Mouse (Mus musculus) kidney, postnatal 14 days (tissue): ENCODE data around the gene Chtop.

ENCODE experiments used
- DNase-seq: peaks from one replicate; pipeline ENCODE4 v3.0.0; 2022; ENCODE audit warnings: mixed read lengths

The Chtop gene

GRCm38 (mm10) chr3:90509747-90510123 is 437 bp upstream of the Chtop start:
- DNase-seq, result no peak

GRCm38 (mm10) chr3:90508287-90508949 is 880 bp downstream of the Chtop start:
- no peak for DNase-seq

GRCm38 (mm10) chr3:90506362-90506761 is 2.9 kb downstream of the Chtop start:
- no peak for DNase-seq

- DNase-seq, result no peak
These were observed 4.1 kb downstream of the Chtop start for GRCm38 (mm10) chr3:90505216-90505615.

GRCm38 (mm10) chr3:90503444-90503843 is 5.9 kb downstream of the Chtop start:
- no peak for DNase-seq

- DNase-seq, result no peak
These were observed 11.7 kb downstream of the Chtop start for GRCm38 (mm10) chr3:90497597-90497996.

- DNase-seq, result no peak
These were observed 13.3 kb downstream of the Chtop start for GRCm38 (mm10) chr3:90495850-90496525.

- no peak for DNase-seq
These were observed 15.3 kb downstream of the Chtop start for GRCm38 (mm10) chr3:90493831-90494540.

GRCm38 (mm10) chr3:90491350-90491749 is 17.9 kb downstream of the Chtop start:
- DNase-seq, result peak; percentile 56

GRCm38 (mm10) chr3:90490696-90491256 is 18.5 kb downstream of the Chtop start, which contains the start of gene Snapin:
TSS of gene Snapin (minus strand) at chr3:90491033.
- DNase-seq, result peak; percentile 97

GRCm38 (mm10) chr3:90488576-90488975 is 20.7 kb downstream of the Chtop start:
- no peak for DNase-seq

GRCm38 (mm10) chr3:90486998-90487397 is 22.3 kb downstream of the Chtop start:
- no peak for DNase-seq

- peak; percentile 97 for DNase-seq
These were observed 33.3 kb downstream of the Chtop start, which contains the start of gene Ilf2 for GRCm38 (mm10) chr3:90475831-90476611. TSS of gene Ilf2 (plus strand) at chr3:90476126.

- no peak for DNase-seq
These were observed 34.0 kb downstream of the Chtop start for GRCm38 (mm10) chr3:90475151-90475830.

- peak; percentile 59 for DNase-seq
These were observed 37.1 kb downstream of the Chtop start for GRCm38 (mm10) chr3:90472213-90472612.

- DNase-seq, result no peak
These were observed 41.5 kb downstream of the Chtop start for GRCm38 (mm10) chr3:90467618-90468300.

GRCm38 (mm10) chr3:90466311-90466766 is 43.0 kb downstream of the Chtop start:
- DNase-seq, result peak; percentile 79

- peak; percentile 75 for DNase-seq
These were observed 43.5 kb downstream of the Chtop start, which contains the start of gene Npr1 for GRCm38 (mm10) chr3:90465686-90466310. TSS of gene Npr1 (minus strand) at chr3:90465866.

GRCm38 (mm10) chr3:90465081-90465685 is 44.1 kb downstream of the Chtop start:
- peak; percentile 39 for DNase-seq

- peak; percentile 43 for DNase-seq
These were observed 44.7 kb downstream of the Chtop start for GRCm38 (mm10) chr3:90464552-90465080.
